Mouse (Mus musculus): ENCODE measurements around the gene Nol3.

DNA sequence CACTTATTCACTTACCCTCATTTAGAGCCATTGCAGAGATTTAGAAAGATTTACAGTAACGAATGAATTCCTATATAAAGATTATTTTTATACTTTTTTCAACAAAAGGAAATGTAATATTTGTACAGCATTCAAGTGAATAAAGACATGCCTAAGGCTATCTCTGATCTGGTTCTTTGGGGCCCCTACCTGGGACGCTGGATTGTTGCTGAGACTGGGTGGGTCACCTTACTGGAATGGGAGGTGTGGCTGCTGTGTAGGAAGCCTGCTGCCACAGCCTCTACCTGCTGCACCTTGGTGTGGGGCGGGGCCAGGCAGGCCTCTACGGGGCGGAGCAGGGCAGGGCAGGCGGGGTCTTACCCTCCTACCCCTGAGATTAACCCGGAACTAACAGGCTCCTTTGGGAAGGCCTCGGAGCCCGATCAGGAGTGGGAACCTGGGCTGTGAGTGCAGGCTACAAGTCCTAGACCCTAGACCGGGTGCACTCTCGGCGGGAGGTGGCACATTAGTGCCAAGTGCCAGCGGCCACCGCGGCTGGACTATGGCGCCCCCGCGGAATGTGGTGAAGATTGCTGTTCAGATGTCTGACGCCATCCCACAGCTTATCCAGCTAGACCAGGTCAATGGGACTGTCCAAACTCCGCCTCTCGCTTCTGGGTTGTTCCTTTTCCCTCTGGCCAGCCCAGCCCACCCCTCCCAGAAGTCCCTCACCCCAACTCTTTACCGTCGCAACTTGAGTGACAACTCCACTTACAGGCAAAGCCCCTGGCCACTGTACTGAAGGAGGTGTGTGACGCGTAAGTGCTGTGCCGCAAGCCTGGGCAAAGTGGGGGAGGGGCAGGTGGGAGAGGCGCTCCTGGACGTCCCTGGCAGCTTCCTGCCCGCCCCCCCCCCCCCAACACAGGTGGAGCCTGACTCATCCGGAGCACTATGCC is 29.5 kb downstream of the Nol3 start, which contains the start of gene Elmo3:
- TF ChIP-seq CTCF (IDR thresholded peaks at IDR 0.05; ENCODE audit: borderline replicate concordance, control insufficient read depth, extremely low read depth, insufficient read depth, low read length, poor library complexity) (no peak), POLR2A (IDR thresholded peaks at IDR 0.05; ENCODE audit: control insufficient read depth, extremely low read depth, insufficient read depth, low read length, poor library complexity) (no peak)
